Mouse (Mus musculus) heart, embryonic 15.5 days (tissue): Measurements from ENCODE around the gene Hormad1. TPM values are rescaled to one million over a fixed set of nuclear protein-coding genes. Genes with fewer than 3 reads are reported as not detected.

Experiments
- polyA plus RNA-seq: library from polyadenylated mRNA; unstranded; fragments of >200 nt; fragmentation: Nextera tagmentation; extraction: Ambion mirVana; gene quantifications from 2 replicates; pipeline ENCODE4 v1.2.1, GENCODE M21; 2015

Hormad1 gene
- polyA plus RNA-seq, 1 experiment from 2014 or later: not detected

Other genes starting within 250 kb of the Hormad1 start
- gene Cers2, start 244.9 kb upstream of the Hormad1 start, polyA plus RNA-seq: 120 and 139 TPM in 2 replicates
- gene Setdb1, start 202.5 kb upstream of the Hormad1 start, polyA plus RNA-seq: 16.7 and 22.4 TPM in 2 replicates
- gene 4930558C23Rik, start 156.8 kb upstream of the Hormad1 start, polyA plus RNA-seq: not detected in 2 replicates
- gene Arnt, start 125.3 kb upstream of the Hormad1 start, polyA plus RNA-seq: 30.4 and 33.2 TPM in 2 replicates
- gene Ctsk, start 60.4 kb upstream of the Hormad1 start, polyA plus RNA-seq: 15.9 and 18.1 TPM in 2 replicates
- 17.3 and 31.6 TPM in 2 replicates for gene Ctss, start 32.9 kb upstream of the Hormad1 start, polyA plus RNA-seq
- 23.1 and 26.5 TPM in 2 replicates for gene Golph3l, start 29.3 kb downstream of the Hormad1 start, polyA plus RNA-seq
- 45.8 and 53.7 TPM in 2 replicates for gene Ensa, start 65.3 kb downstream of the Hormad1 start, polyA plus RNA-seq
- gene Mcl1, start 99.1 kb downstream of the Hormad1 start, polyA plus RNA-seq: 38.4 and 45.4 TPM in 2 replicates
- 6.9 and 10.6 TPM in 2 replicates for gene Adamtsl4, start 128.2 kb downstream of the Hormad1 start, polyA plus RNA-seq
- 56.3 and 60.6 TPM in 2 replicates for gene Ecm1, start 179.9 kb downstream of the Hormad1 start, polyA plus RNA-seq
- gene Tars2, start 200.5 kb downstream of the Hormad1 start, polyA plus RNA-seq: 31.3 and 42.4 TPM in 2 replicates